Mouse (Mus musculus): Measurements from ENCODE around the gene C1qtnf3.

DNA sequence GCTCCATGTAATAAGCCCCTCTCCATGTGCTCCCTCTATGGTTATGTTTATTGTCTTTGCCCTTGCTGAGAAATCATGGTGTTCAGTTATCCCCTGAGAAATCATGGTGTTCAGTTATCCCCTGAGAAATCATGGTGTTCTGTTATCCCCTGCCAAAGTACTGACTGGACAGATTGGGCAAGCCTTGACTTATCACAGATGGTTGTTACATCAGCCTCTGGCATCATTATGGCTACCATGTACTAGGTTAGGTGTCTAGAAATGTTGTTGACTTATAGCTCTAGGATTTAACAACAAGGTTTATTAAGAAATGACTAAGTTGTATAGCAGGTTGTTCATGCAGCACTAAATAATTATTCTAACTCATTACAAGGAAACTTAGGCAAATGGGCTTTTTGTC, 30.1 kb upstream of the C1qtnf3 start:
- TF ChIP-seq POLR2A (IDR thresholded peaks at IDR 0.05; ENCODE audit: borderline replicate concordance, control insufficient read depth, low read depth, low read length): no peak
- TF ChIP-seq CTCF (IDR thresholded peaks at IDR 0.05; ENCODE audit: control insufficient read depth, insufficient read depth, low read length): no peak

Data from bone marrow, adult 2 months (tissue).